Mouse (Mus musculus): ENCODE data around the gene Bcdin3d. TPM values are rescaled to one million over a fixed set of nuclear protein-coding genes. Genes with fewer than 3 reads are reported as not detected.

Bcdin3d gene
- polyA plus RNA-seq, 1 experiment from 2014 or later, result 13.2 TPM

GRCm38 (mm10) chr15:99431504-99431903 is 43.0 kb downstream of the Bcdin3d start:
- no peak overlapping the region for H3K4me2 ChIP-seq (replicated peaks)
- no peak for ATAC-seq
- H3K9ac ChIP-seq, result no peak overlapping the region
- WGBS, result 83% methylated on average over 7 of the region's 7 CpGs
- H3K36me3 ChIP-seq, result peaks cover 21% of the 10 kb centered on the region; the same call in 1 of the 2 replicates
- no peak overlapping the region for H3K27ac ChIP-seq
- H3K9me3 ChIP-seq, result no peaks in the 10 kb centered on the region
- H3K4me1 ChIP-seq (replicated peaks), result peaks cover 20% of the 10 kb centered on the region; the same call in 1 of the 2 replicates
- H3K4me3 ChIP-seq (replicated peaks), result no peak overlapping the region
- no peaks in the 10 kb centered on the region for H3K27me3 ChIP-seq (replicated peaks)

DNA sequence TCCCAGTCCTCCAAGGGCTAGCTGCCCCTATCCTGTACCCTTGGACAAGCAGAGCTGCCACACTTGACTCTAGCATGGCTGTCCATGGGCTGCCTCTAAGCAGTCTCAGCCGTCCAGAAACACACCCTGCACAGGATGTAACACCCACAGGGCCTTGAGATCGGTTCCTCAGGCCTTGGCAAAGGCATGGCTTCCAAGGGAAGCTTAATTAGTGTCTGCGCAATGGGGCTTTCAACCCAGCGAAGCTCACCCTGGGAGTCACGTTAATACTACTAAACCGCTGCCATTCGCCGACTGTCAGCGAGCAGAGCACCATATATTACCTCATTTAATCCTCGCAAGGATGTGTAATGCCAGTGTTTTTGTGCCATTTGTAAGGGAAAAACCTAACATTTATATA is 43.5 kb downstream of the Bcdin3d start:
- H3K27me3 ChIP-seq (replicated peaks), result no peaks in the 10 kb centered on the region
- H3K9ac ChIP-seq, result no peak overlapping the region
- H3K4me1 ChIP-seq (replicated peaks), result peaks cover 18% of the 10 kb centered on the region; the same call in 1 of the 2 replicates
- ATAC-seq, result no peak
- H3K27ac ChIP-seq, result no peak overlapping the region
- no peak overlapping the region for H3K4me2 ChIP-seq (replicated peaks)
- H3K4me3 ChIP-seq (replicated peaks), result no peak overlapping the region
- H3K9me3 ChIP-seq, result no peaks in the 10 kb centered on the region
- 91% methylated on average over 10 of the region's 10 CpGs for WGBS
- H3K36me3 ChIP-seq, result peaks cover 21% of the 10 kb centered on the region; the same call in 1 of the 2 replicates

DNA sequence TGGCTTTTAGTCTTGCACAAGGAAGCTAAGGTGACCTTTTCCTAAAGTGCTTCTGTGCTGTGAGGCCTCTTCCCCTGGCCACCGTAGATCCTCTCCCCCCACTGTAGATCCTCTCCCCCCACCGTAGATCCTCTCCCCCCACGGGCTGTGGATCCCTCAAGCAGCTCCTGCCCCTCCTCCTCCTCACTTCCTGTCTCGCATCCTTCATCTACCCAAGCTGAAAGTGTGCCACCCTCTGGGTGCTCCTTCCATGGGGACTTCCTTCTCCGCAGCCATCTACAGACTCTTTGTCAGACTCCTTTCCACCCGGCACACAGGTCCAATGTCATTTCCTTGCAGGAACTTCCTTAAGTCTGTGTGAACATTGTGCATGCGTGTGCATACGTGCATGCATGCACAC is 44.1 kb downstream of the Bcdin3d start:
- Histone ChIP-seq H3K9ac (no peak overlapping the region), H3K9me3 (no peaks in the 10 kb centered on the region), H3K27ac (no peak overlapping the region), H3K27me3 (replicated peaks) (no peaks in the 10 kb centered on the region), H3K36me3 (peaks cover 24% of the 10 kb centered on the region; the same call in 1 of the 2 replicates), H3K4me1 (replicated peaks) (peaks cover 13% of the 10 kb centered on the region; the same call in 1 of the 2 replicates), H3K4me2 (replicated peaks) (no peak overlapping the region), H3K4me3 (replicated peaks) (no peak overlapping the region)
- WGBS, result 77% methylated on average over 8 of the region's 8 CpGs
- no peak for ATAC-seq

DNA sequence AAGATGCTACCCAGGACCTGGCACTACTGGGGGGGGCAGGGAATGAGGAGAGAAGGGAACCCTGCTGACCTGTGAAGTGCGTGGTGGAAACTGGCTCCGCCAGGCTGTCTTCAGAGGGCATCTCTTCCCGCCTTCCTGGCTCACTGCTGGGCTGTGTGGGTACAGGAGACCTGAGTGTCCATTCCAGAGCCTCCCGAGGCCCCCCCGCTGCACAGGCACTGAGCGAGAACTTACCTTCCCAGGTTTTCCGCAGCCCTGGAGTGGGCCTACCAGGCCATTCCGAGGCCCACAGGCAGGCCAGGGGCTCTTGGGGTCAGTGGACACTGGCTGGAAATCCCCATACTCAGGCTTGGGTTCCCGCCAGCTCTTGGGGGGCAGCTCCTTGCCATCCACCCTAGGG is 50.6 kb downstream of the Bcdin3d start:
- no peak overlapping the region for H3K4me2 ChIP-seq (replicated peaks)
- no peak overlapping the region for H3K9ac ChIP-seq
- H3K9me3 ChIP-seq, result no peaks in the 10 kb centered on the region
- H3K27me3 ChIP-seq (replicated peaks), result no peaks in the 10 kb centered on the region
- 90% methylated on average over 9 of the region's 9 CpGs for WGBS
- H3K4me1 ChIP-seq (replicated peaks), result 0 out of 2 replicates have a peak, but pooled peaks cover 8% of the 10 kb centered on the region
- no peak for ATAC-seq
- peaks cover 16% of the 10 kb centered on the region; the same call in 1 of the 2 replicates for H3K36me3 ChIP-seq
- H3K27ac ChIP-seq, result no peak overlapping the region
- H3K4me3 ChIP-seq (replicated peaks), result no peak overlapping the region

GRCm38 (mm10) chr15:99423131-99423530 is 51.4 kb downstream of the Bcdin3d start:
- no peak overlapping the region for H3K9ac ChIP-seq
- no peak overlapping the region for H3K27ac ChIP-seq
- H3K4me2 ChIP-seq (replicated peaks), result no peak overlapping the region
- 92% methylated on average over 10 of the region's 10 CpGs for WGBS
- ATAC-seq, result no peak
- H3K4me3 ChIP-seq (replicated peaks), result no peak overlapping the region
- H3K4me1 ChIP-seq (replicated peaks), result 0 out of 2 replicates have a peak, but pooled peaks cover 8% of the 10 kb centered on the region
- no peaks in the 10 kb centered on the region for H3K27me3 ChIP-seq (replicated peaks)
- H3K9me3 ChIP-seq, result no peaks in the 10 kb centered on the region
- peaks cover 16% of the 10 kb centered on the region; the same call in 1 of the 2 replicates for H3K36me3 ChIP-seq

- 90% methylated on average over 23 of the region's 23 CpGs for WGBS
- no peak for ATAC-seq
- H3K36me3 ChIP-seq, result peaks cover 11% of the 10 kb centered on the region; the same call in 1 of the 2 replicates
Measured at GRCm38 (mm10) chr15:99422551-99422950, 52.0 kb downstream of the Bcdin3d start.

GRCm38 (mm10) chr15:99421676-99422075 is 52.9 kb downstream of the Bcdin3d start:
- no peaks in the 10 kb centered on the region for H3K9me3 ChIP-seq
- peaks cover 11% of the 10 kb centered on the region; the same call in 1 of the 2 replicates for H3K36me3 ChIP-seq
- no peaks in the 10 kb centered on the region for H3K27me3 ChIP-seq (replicated peaks)
- ATAC-seq, result no peak
- 71% methylated on average over 8 of the region's 8 CpGs for WGBS
- 0 out of 2 replicates have a peak, but pooled peaks cover 8% of the 10 kb centered on the region for H3K4me1 ChIP-seq (replicated peaks)
- no peak overlapping the region for H3K4me2 ChIP-seq (replicated peaks)
- peak overlapping the region; percentile 78; the same call in 1 of the 2 replicates for H3K27ac ChIP-seq
- no peak overlapping the region for H3K9ac ChIP-seq
- no peak overlapping the region for H3K4me3 ChIP-seq (replicated peaks)

More at GRCm38 (mm10) chr15:99422551-99422950, 52.0 kb downstream of the Bcdin3d start:
- H3K9ac ChIP-seq, result no peak overlapping the region
- H3K4me3 ChIP-seq (replicated peaks), result no peak overlapping the region
- H3K9me3 ChIP-seq, result no peaks in the 10 kb centered on the region
- H3K4me1 ChIP-seq (replicated peaks), result 0 out of 2 replicates have a peak, but pooled peaks cover 8% of the 10 kb centered on the region
- no peak overlapping the region for H3K4me2 ChIP-seq (replicated peaks)
- no peaks in the 10 kb centered on the region for H3K27me3 ChIP-seq (replicated peaks)
- no peak overlapping the region for H3K27ac ChIP-seq

DNA sequence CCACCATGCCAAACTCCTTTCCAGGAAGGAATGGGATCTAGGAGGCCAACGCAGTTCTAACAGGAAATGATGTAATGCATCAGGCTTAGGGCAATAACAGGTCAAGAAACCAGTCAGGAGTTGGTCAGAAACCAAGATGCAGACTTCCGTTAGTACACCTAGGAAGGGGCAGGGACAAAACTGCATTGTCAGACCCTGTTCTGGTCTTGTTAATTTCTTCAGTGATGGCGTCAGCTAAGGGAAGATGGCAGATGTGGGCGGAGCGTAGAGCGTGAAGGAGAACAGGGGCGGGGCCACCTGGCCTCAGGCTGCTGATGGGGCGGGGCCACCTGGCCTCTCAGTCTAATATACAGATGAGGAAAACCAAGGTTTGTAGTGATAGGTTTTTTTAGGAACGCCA is 53.4 kb downstream of the Bcdin3d start:
- Histone ChIP-seq H3K9ac (no peak overlapping the region), H3K27me3 (replicated peaks) (no peaks in the 10 kb centered on the region), H3K36me3 (peaks cover 11% of the 10 kb centered on the region; the same call in 1 of the 2 replicates), H3K4me2 (replicated peaks) (peak overlapping the region; percentile 45), H3K4me3 (replicated peaks) (no peak overlapping the region), H3K27ac (peak overlapping the region; percentile 78), H3K4me1 (replicated peaks) (0 out of 2 replicates have a peak, but pooled peaks cover 11% of the 10 kb centered on the region), H3K9me3 (no peaks in the 10 kb centered on the region)
- 62% methylated on average over 9 of the region's 9 CpGs for WGBS
- peak; percentile 29 for ATAC-seq

- Histone ChIP-seq H3K27me3 (replicated peaks) (no peaks in the 10 kb centered on the region), H3K27ac (peak overlapping the region; percentile 78), H3K36me3 (0 out of 2 replicates have a peak, but pooled peaks cover 8% of the 10 kb centered on the region), H3K4me3 (replicated peaks) (no peak overlapping the region), H3K4me1 (replicated peaks) (0 out of 2 replicates have a peak, but pooled peaks cover 12% of the 10 kb centered on the region), H3K9me3 (no peaks in the 10 kb centered on the region), H3K4me2 (replicated peaks) (peak overlapping the region; percentile 45), H3K9ac (no peak overlapping the region)
- WGBS, result 16% methylated on average over 12 of the region's 12 CpGs
- ATAC-seq, result peak; percentile 61
Measured at GRCm38 (mm10) chr15:99420521-99421014, 54.0 kb downstream of the Bcdin3d start.

GRCm38 (mm10) chr15:99420101-99420500 is 54.4 kb downstream of the Bcdin3d start:
- Histone ChIP-seq H3K27me3 (replicated peaks) (no peaks in the 10 kb centered on the region), H3K9ac (no peak overlapping the region), H3K4me3 (replicated peaks) (no peak overlapping the region), H3K4me2 (replicated peaks) (peak overlapping the region; percentile 45), H3K27ac (peak overlapping the region; percentile 78), H3K4me1 (replicated peaks) (0 out of 2 replicates have a peak, but pooled peaks cover 12% of the 10 kb centered on the region), H3K9me3 (no peaks in the 10 kb centered on the region), H3K36me3 (0 out of 2 replicates have a peak, but pooled peaks cover 8% of the 10 kb centered on the region)
- ATAC-seq, result no peak
- 32% methylated on average over 5 of the region's 5 CpGs for WGBS
